ENCODE assay signal across 8 mouse cellular contexts in the genomic region with DNA sequence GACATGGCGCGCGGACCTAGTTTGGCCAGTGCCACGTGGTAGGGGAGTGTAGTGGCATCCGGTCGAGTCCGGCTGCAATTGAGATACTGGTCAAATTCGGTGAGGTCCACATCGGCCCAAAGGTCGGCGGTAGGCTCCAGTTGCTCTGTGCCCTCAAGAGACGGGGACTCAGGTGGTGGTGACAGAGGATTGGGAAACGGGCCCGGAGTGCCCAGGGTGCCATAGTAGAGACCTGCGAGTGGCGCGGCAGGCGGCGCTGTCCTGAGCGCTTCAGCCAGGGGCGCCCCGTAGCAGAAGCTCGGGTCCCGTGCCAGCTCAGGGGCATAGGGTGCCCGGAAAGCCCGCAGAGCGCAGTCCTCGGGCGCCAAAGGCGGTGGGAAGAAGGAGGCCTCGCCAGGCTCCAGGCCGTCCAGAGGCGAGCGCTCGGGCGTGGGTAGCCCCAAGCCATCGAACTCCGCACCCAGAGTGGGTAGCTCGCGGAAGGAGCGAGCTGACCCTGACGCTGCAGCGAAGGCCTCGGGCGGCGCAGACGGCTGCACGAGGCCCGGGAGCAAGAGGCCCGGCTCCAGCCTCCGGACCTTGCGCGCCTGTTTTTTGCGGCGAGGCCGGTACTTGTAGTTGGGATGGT. TPM values are rescaled to one million over a fixed set of nuclear protein-coding genes. Genes with fewer than 3 reads are reported as not detected.
A peak's percentile ranks its signal among the peaks of the same experiment; 100 is the strongest.
DNase-seq lines count a peak whose midpoint lies in the region; ATAC-seq and TF ChIP-seq lines count a peak whose summit lies in the region.

No protein-coding gene starts in this region.

- ATAC-seq in hindbrain, embryonic 15.5 days (ENCODE audit: low FRiP score, low read depth): no peak
- ATAC-seq in lung, postnatal 0 days: peak; percentile 18; the same call in 1 of the 2 replicates
- 0 out of 2 replicates have a peak, but pooled peaks have one; percentile 21 for ATAC-seq in stomach, postnatal 0 days (ENCODE audit: low FRiP score, low TSS enrichment)

- H3K4me3 ChIP-seq in embryonic facial prominence, embryonic 10.5 days: peak overlapping the region; percentile 60
- H3K4me3 ChIP-seq in hindbrain, embryonic 15.5 days: peak overlapping the region; percentile 42
- H3K4me3 ChIP-seq in lung, postnatal 0 days (ENCODE audit: low read depth, low read length): peak overlapping the region; percentile 52
- H3K4me3 ChIP-seq in stomach, postnatal 0 days (ENCODE audit: low read depth, low read length): peak overlapping the region; percentile 44

- 3% methylated on average over 56 of the region's 56 CpGs for WGBS in embryonic facial prominence, embryonic 10.5 days
- WGBS in hindbrain, embryonic 15.5 days: 3% methylated on average over 52 of the region's 56 CpGs
- 3% methylated on average over 47 of the region's 56 CpGs for WGBS in lung, postnatal 0 days
- WGBS in stomach, postnatal 0 days: 5% methylated on average over 56 of the region's 56 CpGs

- DNase-seq in adrenal gland, adult 2 months: peak; percentile 38
- no peak for DNase-seq in adrenal gland, postnatal 4 days (ENCODE audit: low spot score in 2 of 2)
- DNase-seq in embryonic facial prominence, embryonic 10.5 days (ENCODE audit: low spot score): peak; percentile 59
- no peak for DNase-seq in lung, postnatal 0 days (ENCODE audit: low spot score)
- DNase-seq in stomach, postnatal 0 days (ENCODE audit: low spot score): no peak
- no peak for DNase-seq in layer of hippocampus, postnatal 10 days (ENCODE audit: low spot score in 2 of 2)
- DNase-seq in gastrocnemius, postnatal 36 days: no peak

- no peaks in the 10 kb centered on the region for H3K9me3 ChIP-seq in embryonic facial prominence, embryonic 10.5 days
- H3K9me3 ChIP-seq in hindbrain, embryonic 15.5 days: no peaks in the 10 kb centered on the region
- no peaks in the 10 kb centered on the region for H3K9me3 ChIP-seq in lung, postnatal 0 days (ENCODE audit: low read length)
- H3K9me3 ChIP-seq in stomach, postnatal 0 days (ENCODE audit: control insufficient read depth, low read length): no peaks in the 10 kb centered on the region

- 0 out of 2 replicates have a peak overlapping the region, but pooled peaks have one; percentile 12 for H3K9ac ChIP-seq in hindbrain, embryonic 15.5 days
- peak overlapping the region; percentile 54 for H3K9ac ChIP-seq in lung, postnatal 0 days (replicated peaks; ENCODE audit: low read depth)
- peak overlapping the region; percentile 41 for H3K9ac ChIP-seq in stomach, postnatal 0 days (ENCODE audit: low read length)

- peak overlapping the region; percentile 61 for H3K27ac ChIP-seq in embryonic facial prominence, embryonic 10.5 days (replicated peaks)
- H3K27ac ChIP-seq in hindbrain, embryonic 15.5 days (replicated peaks): no peak overlapping the region
- peak overlapping the region; percentile 77 for H3K27ac ChIP-seq in lung, postnatal 0 days (ENCODE audit: low read length)
- H3K27ac ChIP-seq in stomach, postnatal 0 days (replicated peaks): 0 out of 2 replicates have a peak overlapping the region, but pooled peaks have one; percentile 45

- no peaks in the 10 kb centered on the region for H3K36me3 ChIP-seq in embryonic facial prominence, embryonic 10.5 days (replicated peaks)
- no peaks in the 10 kb centered on the region for H3K36me3 ChIP-seq in hindbrain, embryonic 15.5 days
- H3K36me3 ChIP-seq in lung, postnatal 0 days (ENCODE audit: insufficient read depth, low read length): no peaks in the 10 kb centered on the region
- H3K36me3 ChIP-seq in stomach, postnatal 0 days (ENCODE audit: control insufficient read depth, insufficient read depth, low read length): no peaks in the 10 kb centered on the region

- H3K4me2 ChIP-seq in hindbrain, embryonic 15.5 days: peak overlapping the region; percentile 64
- H3K4me2 ChIP-seq in lung, postnatal 0 days (replicated peaks; ENCODE audit: low read depth, low read length): peak overlapping the region; percentile 57
- H3K4me2 ChIP-seq in stomach, postnatal 0 days (replicated peaks; ENCODE audit: low read depth): peak overlapping the region; percentile 64

- intact Hi-C loops in gastrocnemius, postnatal 36 days (cut with DNase I): no loop called here

- TF ChIP-seq CTCF in lung, postnatal 0 days (IDR thresholded peaks at IDR 0.05): peak; percentile 49
- TF ChIP-seq CTCF in stomach, postnatal 0 days (IDR thresholded peaks at IDR 0.05; ENCODE audit: low read depth): peak; percentile 37; the same call in 1 of the 2 replicates

- peaks cover 81% of the 10 kb centered on the region for H3K27me3 ChIP-seq in embryonic facial prominence, embryonic 10.5 days (replicated peaks; ENCODE audit: low read depth, poor library complexity, severe bottlenecking)
- peaks cover 51% of the 10 kb centered on the region for H3K27me3 ChIP-seq in hindbrain, embryonic 15.5 days
- peaks cover 28% of the 10 kb centered on the region for H3K27me3 ChIP-seq in lung, postnatal 0 days (replicated peaks; ENCODE audit: insufficient read depth, low read length)
- H3K27me3 ChIP-seq in stomach, postnatal 0 days (ENCODE audit: control insufficient read depth, insufficient read depth, low read length): peaks cover 19% of the 10 kb centered on the region

- H3K4me1 ChIP-seq in embryonic facial prominence, embryonic 10.5 days: peaks cover 42% of the 10 kb centered on the region
- H3K4me1 ChIP-seq in hindbrain, embryonic 15.5 days (replicated peaks): peaks cover 24% of the 10 kb centered on the region
- peaks cover 10% of the 10 kb centered on the region; the same call in 1 of the 2 replicates for H3K4me1 ChIP-seq in lung, postnatal 0 days (ENCODE audit: insufficient read depth, low read depth, low read length)
- peaks cover 3% of the 10 kb centered on the region; the same call in 1 of the 2 replicates for H3K4me1 ChIP-seq in stomach, postnatal 0 days (replicated peaks; ENCODE audit: control insufficient read depth, insufficient read depth)

- TF ChIP-seq EP300 in lung, postnatal 0 days (IDR thresholded peaks at IDR 0.05): no peak
- TF ChIP-seq EP300 in stomach, postnatal 0 days (optimal IDR thresholded peaks at IDR 0.05): no peak

RNA-seq across cellular contexts. Expression of a gene that starts 1.0 kb away (rescaled TPM):
- 10 to 100 TPM; 20.3 to 34.7 TPM for total RNA-seq in adrenal gland, adult 2 months (2021)
- polyA plus RNA-seq in adrenal gland, adult 2 months (2012; rRNA removed): 164 and 223 TPM in 2 replicates
- 10 to 100 TPM; 45.2 to 47.3 TPM for total RNA-seq in adrenal gland, postnatal 4 days (2021)
- polyA plus RNA-seq in embryonic facial prominence, embryonic 10.5 days (2016; fragmentation: Nextera tagmentation; extraction: Ambion mirVana): 21.8 and 25.2 TPM in 2 replicates
- polyA plus RNA-seq in hindbrain, embryonic 15.5 days (2015; fragmentation: Nextera tagmentation; extraction: Ambion mirVana): 17.4 and 20.0 TPM in 2 replicates
- polyA plus RNA-seq in lung, postnatal 0 days (2015; fragmentation: Nextera tagmentation; extraction: Ambion mirVana): 134 and 161 TPM in 2 replicates
- polyA plus RNA-seq in stomach, postnatal 0 days (2015; fragmentation: Nextera tagmentation; extraction: Ambion mirVana): 14.0 and 14.1 TPM in 2 replicates
- total RNA-seq in layer of hippocampus, postnatal 10 days (2021): 10 to 100 TPM; 18.1 to 20.2 TPM
- 10 to 100 TPM in 1 of 2 experiments, 1 to 10 TPM in 1; 7.6 to 14.2 TPM for total RNA-seq in gastrocnemius, postnatal 36 days (2021)

RNA-seq across cellular contexts. Expression of a gene that starts 9.7 kb away (rescaled TPM):
- 1 to 10 TPM; 6.6 to 7.8 TPM for total RNA-seq in adrenal gland, adult 2 months (2021)
- polyA plus RNA-seq in adrenal gland, adult 2 months (2012; rRNA removed): 10.1 and 10.6 TPM in 2 replicates
- 10 to 100 TPM; 23.6 to 24.3 TPM for total RNA-seq in adrenal gland, postnatal 4 days (2021)
- 18.3 and 18.8 TPM in 2 replicates for polyA plus RNA-seq in embryonic facial prominence, embryonic 10.5 days (2016; fragmentation: Nextera tagmentation; extraction: Ambion mirVana)
- 38.5 and 46.8 TPM in 2 replicates for polyA plus RNA-seq in hindbrain, embryonic 15.5 days (2015; fragmentation: Nextera tagmentation; extraction: Ambion mirVana)
- polyA plus RNA-seq in lung, postnatal 0 days (2015; fragmentation: Nextera tagmentation; extraction: Ambion mirVana): 14.1 and 15.3 TPM in 2 replicates
- polyA plus RNA-seq in stomach, postnatal 0 days (2015; fragmentation: Nextera tagmentation; extraction: Ambion mirVana): 12.7 and 13.4 TPM in 2 replicates
- total RNA-seq in layer of hippocampus, postnatal 10 days (2021): 10 to 100 TPM; 49.9 to 58.4 TPM
- 1 to 10 TPM; 6.0 to 7.8 TPM for total RNA-seq in gastrocnemius, postnatal 36 days (2021)

RNA-seq across cellular contexts. Expression of a gene that starts 13.6 kb away (rescaled TPM):
- total RNA-seq in adrenal gland, adult 2 months (2021): under 1 TPM in 1 of 2 experiments, not detected in 1; 0.55 TPM
- polyA plus RNA-seq in adrenal gland, adult 2 months (2012; rRNA removed): 0.47 TPM in 1 of 2 replicates, not detected in the other
- total RNA-seq in adrenal gland, postnatal 4 days (2021): under 1 TPM; 0.42 TPM
- 0.28 TPM in 1 of 2 replicates, not detected in the other for polyA plus RNA-seq in embryonic facial prominence, embryonic 10.5 days (2016; fragmentation: Nextera tagmentation; extraction: Ambion mirVana)
- not detected in 2 replicates for polyA plus RNA-seq in hindbrain, embryonic 15.5 days (2015; fragmentation: Nextera tagmentation; extraction: Ambion mirVana)
- not detected in 2 replicates for polyA plus RNA-seq in lung, postnatal 0 days (2015; fragmentation: Nextera tagmentation; extraction: Ambion mirVana)
- not detected in 2 replicates for polyA plus RNA-seq in stomach, postnatal 0 days (2015; fragmentation: Nextera tagmentation; extraction: Ambion mirVana)
- not detected for total RNA-seq in layer of hippocampus, postnatal 10 days (2021)
- not detected for total RNA-seq in gastrocnemius, postnatal 36 days (2021)

RNA-seq across cellular contexts. Expression of a gene that starts 23.4 kb away (rescaled TPM):
- 10 to 100 TPM; 21.4 to 31.1 TPM for total RNA-seq in adrenal gland, adult 2 months (2021)
- 61.2 and 67.3 TPM in 2 replicates for polyA plus RNA-seq in adrenal gland, adult 2 months (2012; rRNA removed)
- 10 to 100 TPM; 30.2 to 31.1 TPM for total RNA-seq in adrenal gland, postnatal 4 days (2021)
- 85.2 and 89.9 TPM in 2 replicates for polyA plus RNA-seq in embryonic facial prominence, embryonic 10.5 days (2016; fragmentation: Nextera tagmentation; extraction: Ambion mirVana)
- 56.8 and 64.9 TPM in 2 replicates for polyA plus RNA-seq in hindbrain, embryonic 15.5 days (2015; fragmentation: Nextera tagmentation; extraction: Ambion mirVana)
- polyA plus RNA-seq in lung, postnatal 0 days (2015; fragmentation: Nextera tagmentation; extraction: Ambion mirVana): 32.7 and 33.3 TPM in 2 replicates
- 20.0 and 24.6 TPM in 2 replicates for polyA plus RNA-seq in stomach, postnatal 0 days (2015; fragmentation: Nextera tagmentation; extraction: Ambion mirVana)
- total RNA-seq in layer of hippocampus, postnatal 10 days (2021): 10 to 100 TPM; 55.1 to 59.7 TPM
- 1 to 10 TPM; 2.3 to 2.7 TPM for total RNA-seq in gastrocnemius, postnatal 36 days (2021)

RNA-seq across cellular contexts. Expression of a gene that starts 27.8 kb away (rescaled TPM):
- not detected for total RNA-seq in adrenal gland, adult 2 months (2021)
- polyA plus RNA-seq in adrenal gland, adult 2 months (2012; rRNA removed): not detected in 2 replicates
- not detected for total RNA-seq in adrenal gland, postnatal 4 days (2021)
- polyA plus RNA-seq in embryonic facial prominence, embryonic 10.5 days (2016; fragmentation: Nextera tagmentation; extraction: Ambion mirVana): not detected in 2 replicates
- polyA plus RNA-seq in hindbrain, embryonic 15.5 days (2015; fragmentation: Nextera tagmentation; extraction: Ambion mirVana): not detected in 2 replicates
- polyA plus RNA-seq in lung, postnatal 0 days (2015; fragmentation: Nextera tagmentation; extraction: Ambion mirVana): not detected in 2 replicates
- polyA plus RNA-seq in stomach, postnatal 0 days (2015; fragmentation: Nextera tagmentation; extraction: Ambion mirVana): not detected in 2 replicates
- not detected for total RNA-seq in layer of hippocampus, postnatal 10 days (2021)
- total RNA-seq in gastrocnemius, postnatal 36 days (2021): not detected

Comparison
In these comparisons a context has a peak if more than half of its experiments do, and no peak if none do; other contexts are left out.
1. DNase-seq: peak in adrenal gland, adult 2 months (single experiment) and embryonic facial prominence, embryonic 10.5 days (single experiment); none in adrenal gland, postnatal 4 days (0 of 2), lung, postnatal 0 days (single experiment), stomach, postnatal 0 days (single experiment), layer of hippocampus, postnatal 10 days (0 of 2) and gastrocnemius, postnatal 36 days (0 of 2).
2. Peak in every context shown above with its lines, with median percentiles within 50 percentile points of each other: H3K4me3 ChIP-seq, H3K4me2 ChIP-seq and H3K9ac ChIP-seq.